Mouse (Mus musculus) ovary, adult 10 weeks (tissue): ENCODE results near the gene 4930407I10Rik. TPM values are rescaled to one million over a fixed set of nuclear protein-coding genes. Genes with fewer than 3 reads are reported as not detected.

ENCODE experiments used
- polyA plus RNA-seq: library from polyadenylated mRNA; stranded (reverse); fragments of 350-450 nt; fragmentation: Illumina TruSeq; extraction: RNeasy Lipid Tissue Mini Kit (QIAGEN cat#74804); gene quantifications from one replicate; pipeline ENCODE4 v1.2.3, GENCODE M21; 2014

Gene 4930407I10Rik
- not detected for polyA plus RNA-seq

GRCm38 (mm10) chr15:82058719-82059201 lies at the start of gene 4930407I10Rik:
Gene 4930407I10Rik, plus strand, starts transcription at chr15:82059151.

DNA sequence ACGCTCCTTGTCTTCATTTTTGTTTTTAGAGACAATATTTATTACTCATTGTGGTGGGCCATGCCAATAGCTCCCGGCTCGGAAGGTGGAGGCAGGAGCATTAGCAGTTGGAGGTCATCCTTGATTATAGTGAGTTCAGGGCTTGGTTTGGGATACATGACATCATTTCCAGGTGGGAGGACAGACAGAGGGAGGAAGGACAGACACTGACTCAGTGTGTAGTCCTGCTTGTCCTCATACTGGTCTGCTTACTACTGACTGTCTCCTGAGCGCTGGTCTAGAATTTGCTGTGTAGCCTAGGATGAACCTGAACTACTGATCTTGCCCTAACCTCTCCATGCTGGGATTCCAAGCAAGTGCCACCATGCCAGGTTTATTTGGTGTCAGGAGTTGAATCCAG lies 25.2 kb upstream of the 4930407I10Rik start, which contains the start of gene Desi1:
TSS of gene Desi1 (minus strand) at position 101 of the 400 bp plus-strand sequence.

GRCm38 (mm10) chr15:82047080-82047883 lies 11.7 kb upstream of the 4930407I10Rik start, which contains the start of gene Snu13:
Gene Snu13, minus strand, starts transcription at chr15:82047598.

GRCm38 (mm10) chr15:82069898-82070297 lies 10.9 kb downstream of the 4930407I10Rik start, which contains the start of gene Mei1:
Gene Mei1, plus strand, starts transcription at chr15:82069996.

Other genes starting within 250 kb of the 4930407I10Rik start
- gene Tob2, start 200.4 kb upstream of the 4930407I10Rik start, polyA plus RNA-seq, result 6.9 TPM
- 20.4 TPM for gene Phf5a, start 187.2 kb upstream of the 4930407I10Rik start, polyA plus RNA-seq
- 33.5 TPM for gene Aco2, start 186.8 kb upstream of the 4930407I10Rik start, polyA plus RNA-seq
- gene Polr3h, start 132.9 kb upstream of the 4930407I10Rik start, polyA plus RNA-seq, result 1.8 TPM
- gene Csdc2, start 122.4 kb upstream of the 4930407I10Rik start, polyA plus RNA-seq, result 1.2 TPM
- gene Pmm1, start 98.2 kb upstream of the 4930407I10Rik start, polyA plus RNA-seq, result not detected
- gene 1700029P11Rik, start 78.6 kb upstream of the 4930407I10Rik start, polyA plus RNA-seq, result not detected
- 146 TPM for gene Xrcc6, start 71.3 kb upstream of the 4930407I10Rik start, polyA plus RNA-seq
- gene Desi1, start 25.3 kb upstream of the 4930407I10Rik start, polyA plus RNA-seq, result 10.5 TPM
- gene Snu13, start 11.6 kb upstream of the 4930407I10Rik start, polyA plus RNA-seq, result 600 TPM
- not detected for gene Mei1, start 10.8 kb downstream of the 4930407I10Rik start, polyA plus RNA-seq
- gene Ccdc134, start 68.8 kb downstream of the 4930407I10Rik start, polyA plus RNA-seq, result 1.4 TPM
- gene Srebf2, start 88.0 kb downstream of the 4930407I10Rik start, polyA plus RNA-seq, result 9.6 TPM
- not detected for gene Shisa8, start 153.7 kb downstream of the 4930407I10Rik start, polyA plus RNA-seq
- gene Tnfrsf13c, start 165.2 kb downstream of the 4930407I10Rik start, polyA plus RNA-seq, result not detected
- 2.6 TPM for gene Cenpm, start 185.6 kb downstream of the 4930407I10Rik start, polyA plus RNA-seq
- not detected for gene 1500009C09Rik, start 193.2 kb downstream of the 4930407I10Rik start, polyA plus RNA-seq
- 0.63 TPM for gene Sept3, start 215.7 kb downstream of the 4930407I10Rik start, polyA plus RNA-seq
- gene Wbp2nl, start 239.8 kb downstream of the 4930407I10Rik start, polyA plus RNA-seq, result not detected